Mouse (Mus musculus): ENCODE results near the gene Tmem41b. TPM values are rescaled to one million over a fixed set of nuclear protein-coding genes. Genes with fewer than 3 reads are reported as not detected.

Tmem41b gene
- polyA plus RNA-seq, 1 experiment, result 8.0 TPM

DNA sequence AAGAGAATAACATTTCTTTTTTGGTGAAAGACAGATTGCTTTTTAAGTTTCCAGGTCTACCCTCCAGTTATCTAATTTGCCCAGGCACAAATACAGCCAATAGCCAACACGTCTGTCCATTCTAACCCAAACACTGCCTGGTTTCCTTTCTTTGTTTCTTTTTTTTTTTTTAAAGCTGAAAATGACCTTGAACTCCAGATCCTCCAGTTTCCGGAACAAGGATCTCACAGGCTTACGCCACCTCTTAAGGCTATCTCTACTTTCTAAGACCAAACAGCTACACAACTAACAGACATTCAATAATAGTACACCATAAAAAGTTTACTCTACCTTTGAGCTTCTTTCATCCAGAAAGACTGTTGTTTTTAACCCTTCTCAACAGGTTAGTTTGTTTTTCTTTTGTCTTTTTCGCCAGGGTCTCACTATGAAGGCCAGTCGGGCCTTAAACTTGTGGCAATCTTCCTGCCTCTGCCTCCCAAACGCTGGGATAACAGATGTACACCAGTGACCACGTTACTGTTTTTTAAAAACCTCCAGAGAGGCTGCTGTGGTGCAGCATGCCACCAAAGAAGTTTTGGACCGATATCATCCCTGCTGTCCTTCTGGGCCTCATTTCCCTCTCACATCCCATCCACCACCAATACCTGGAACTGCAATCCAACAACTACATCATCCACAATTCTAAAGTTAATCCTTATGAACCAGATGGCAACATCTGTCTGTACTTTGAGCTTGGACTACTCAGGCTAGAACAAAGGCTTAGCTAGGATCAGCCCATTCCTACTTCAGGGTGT lies 28.5 kb downstream of the Tmem41b start:
- Histone ChIP-seq H3K27me3 (ENCODE audit: control insufficient read depth, insufficient read depth, low read length) (no peaks in the 10 kb centered on the region), H3K27ac (ENCODE audit: insufficient read depth, low read length) (no peak overlapping the region), H3K36me3 (ENCODE audit: control insufficient read depth, insufficient read depth, low read length) (no peaks in the 10 kb centered on the region), H3K4me3 (ENCODE audit: extremely low read depth, insufficient read depth, insufficient read length) (no peak overlapping the region; the same call in 1 of the 2 replicates), H3K4me1 (ENCODE audit: control insufficient read depth, insufficient read depth, insufficient read length) (peaks cover 9% of the 10 kb centered on the region; the same call in 1 of the 2 replicates)
- no peak for DNase-seq (ENCODE audit: low read depth in 1 of 2, low spot score in 2 of 2)
- WGBS, result 69% methylated on average over 8 of the region's 8 CpGs
- no peak for TF ChIP-seq CTCF (IDR thresholded peaks at IDR 0.05; ENCODE audit: extremely low read depth, insufficient read depth, insufficient read length, insufficient replicate concordance)
- TF ChIP-seq POLR2A (IDR thresholded peaks at IDR 0.05; ENCODE audit: low read depth, low read length), result no peak

DNA sequence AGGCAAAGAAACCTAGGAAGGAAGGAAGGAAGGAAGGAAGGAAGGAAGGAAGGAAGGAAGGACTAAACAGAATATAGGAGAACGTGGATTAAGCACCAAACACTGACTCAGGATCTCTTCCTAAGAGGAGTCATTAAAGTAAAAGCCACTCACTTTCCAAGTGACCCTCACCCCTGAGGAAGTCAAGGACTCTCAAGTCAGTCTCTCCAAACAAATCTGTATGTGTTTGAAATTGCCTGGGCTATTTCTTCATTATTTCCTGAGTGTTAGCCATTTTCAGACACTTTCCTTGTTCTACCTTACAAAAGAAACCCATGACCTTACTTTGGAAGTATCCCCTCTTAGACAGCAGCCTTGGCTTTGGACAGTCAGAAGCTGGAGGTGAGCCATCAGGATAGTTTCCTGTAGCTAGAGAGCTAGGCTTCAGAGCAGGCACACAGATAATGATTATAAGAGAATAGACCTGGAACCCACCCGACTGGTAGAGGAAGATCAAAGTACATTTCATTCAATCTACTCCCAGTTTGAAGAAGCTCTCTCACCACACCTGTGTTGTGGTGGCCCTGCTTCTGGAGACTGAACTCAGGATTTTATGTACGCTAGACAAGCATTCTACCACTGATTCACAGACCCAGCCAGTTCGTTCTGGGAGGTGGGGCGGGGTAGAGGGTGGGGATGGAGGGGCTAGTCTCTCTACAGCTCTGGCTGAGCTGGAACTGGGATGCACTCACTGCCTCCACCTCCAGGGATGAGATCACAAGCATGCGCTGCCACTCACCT lies 31.9 kb downstream of the Tmem41b start:
- Histone ChIP-seq H3K27ac (ENCODE audit: insufficient read depth, low read length) (no peak overlapping the region), H3K4me1 (ENCODE audit: control insufficient read depth, insufficient read depth, insufficient read length) (peaks cover 5% of the 10 kb centered on the region; the same call in 1 of the 2 replicates), H3K4me3 (ENCODE audit: extremely low read depth, insufficient read depth, insufficient read length) (no peak overlapping the region), H3K36me3 (ENCODE audit: control insufficient read depth, insufficient read depth, low read length) (no peaks in the 10 kb centered on the region), H3K27me3 (ENCODE audit: control insufficient read depth, insufficient read depth, low read length) (no peaks in the 10 kb centered on the region)
- WGBS, result 65% methylated on average over 6 of the region's 6 CpGs
- TF ChIP-seq CTCF (IDR thresholded peaks at IDR 0.05; ENCODE audit: extremely low read depth, insufficient read depth, insufficient read length, insufficient replicate concordance) (no peak), POLR2A (IDR thresholded peaks at IDR 0.05; ENCODE audit: low read depth, low read length) (no peak)
- no peak for DNase-seq (ENCODE audit: low read depth in 1 of 2, low spot score in 2 of 2)

DNA sequence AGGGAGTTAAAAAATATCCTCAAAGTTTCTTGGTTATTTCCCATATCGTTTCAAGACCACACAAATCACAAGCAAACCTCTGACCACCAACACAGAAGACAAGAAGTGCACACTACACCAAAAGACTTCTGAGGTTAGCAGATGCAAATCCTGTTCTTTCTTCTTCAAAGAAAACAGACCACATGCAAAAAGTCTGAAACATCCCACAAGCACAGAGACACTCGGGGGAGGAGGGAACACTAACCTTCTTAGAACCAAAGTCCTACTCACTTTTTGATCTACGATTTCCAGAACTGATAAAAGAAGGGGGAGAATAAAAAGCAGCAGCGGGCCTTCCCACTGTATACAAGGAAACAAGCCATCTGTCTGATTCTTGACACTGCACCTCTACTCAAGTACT lies 35.4 kb downstream of the Tmem41b start:
- H3K27me3 ChIP-seq (ENCODE audit: control insufficient read depth, insufficient read depth, low read length), result no peaks in the 10 kb centered on the region

GRCm38 (mm10) chr7:109944421-109945034 lies 42.2 kb downstream of the Tmem41b start:
- H3K36me3 ChIP-seq (ENCODE audit: control insufficient read depth, insufficient read depth, low read length), result no peaks in the 10 kb centered on the region
- no peak for TF ChIP-seq POLR2A (IDR thresholded peaks at IDR 0.05; ENCODE audit: low read depth, low read length)
- no peak for TF ChIP-seq CTCF (IDR thresholded peaks at IDR 0.05; ENCODE audit: extremely low read depth, insufficient read depth, insufficient read length, insufficient replicate concordance)
- H3K27ac ChIP-seq (ENCODE audit: insufficient read depth, low read length), result no peak overlapping the region
- 95% methylated on average over 6 of the region's 6 CpGs for WGBS
- H3K4me3 ChIP-seq (ENCODE audit: extremely low read depth, insufficient read depth, insufficient read length), result no peak overlapping the region
- no peak for DNase-seq (ENCODE audit: low read depth in 1 of 2, low spot score in 2 of 2)
- H3K4me1 ChIP-seq (ENCODE audit: control insufficient read depth, insufficient read depth, insufficient read length), result no peaks in the 10 kb centered on the region; the same call in 1 of the 2 replicates
- H3K27me3 ChIP-seq (ENCODE audit: control insufficient read depth, insufficient read depth, low read length), result no peaks in the 10 kb centered on the region

More for the DNA sequence above, 35.4 kb downstream of the Tmem41b start:
- H3K27ac ChIP-seq (ENCODE audit: insufficient read depth, low read length), result no peak overlapping the region
- peak; percentile 6 to 53 for DNase-seq (ENCODE audit: low read depth in 1 of 2, low spot score in 2 of 2)
- H3K4me3 ChIP-seq (ENCODE audit: extremely low read depth, insufficient read depth, insufficient read length), result no peak overlapping the region
- WGBS, result 17% methylated on average over 4 of the region's 4 CpGs
- TF ChIP-seq POLR2A (IDR thresholded peaks at IDR 0.05; ENCODE audit: low read depth, low read length) (no peak), CTCF (IDR thresholded peaks at IDR 0.05; ENCODE audit: extremely low read depth, insufficient read depth, insufficient read length, insufficient replicate concordance) (no peak)
- H3K4me1 ChIP-seq (ENCODE audit: control insufficient read depth, insufficient read depth, insufficient read length), result no peaks in the 10 kb centered on the region; the same call in 1 of the 2 replicates
- H3K36me3 ChIP-seq (ENCODE audit: control insufficient read depth, insufficient read depth, low read length), result no peaks in the 10 kb centered on the region

- DNase-seq (ENCODE audit: low read depth in 1 of 2, low spot score in 2 of 2), result no peak
- no peaks in the 10 kb centered on the region for H3K4me1 ChIP-seq (ENCODE audit: control insufficient read depth, insufficient read depth, insufficient read length)
- H3K36me3 ChIP-seq (ENCODE audit: control insufficient read depth, insufficient read depth, low read length), result peaks cover 16% of the 10 kb centered on the region
- H3K27ac ChIP-seq (ENCODE audit: insufficient read depth, low read length), result no peak overlapping the region
- H3K4me3 ChIP-seq (ENCODE audit: extremely low read depth, insufficient read depth, insufficient read length), result no peak overlapping the region
- TF ChIP-seq CTCF (IDR thresholded peaks at IDR 0.05; ENCODE audit: extremely low read depth, insufficient read depth, insufficient read length, insufficient replicate concordance), result no peak
- no peak for TF ChIP-seq POLR2A (IDR thresholded peaks at IDR 0.05; ENCODE audit: low read depth, low read length)
- H3K27me3 ChIP-seq (ENCODE audit: control insufficient read depth, insufficient read depth, low read length), result no peaks in the 10 kb centered on the region
Observed at GRCm38 (mm10) chr7:109929628-109930027, 57.1 kb downstream of the Tmem41b start.

DNA sequence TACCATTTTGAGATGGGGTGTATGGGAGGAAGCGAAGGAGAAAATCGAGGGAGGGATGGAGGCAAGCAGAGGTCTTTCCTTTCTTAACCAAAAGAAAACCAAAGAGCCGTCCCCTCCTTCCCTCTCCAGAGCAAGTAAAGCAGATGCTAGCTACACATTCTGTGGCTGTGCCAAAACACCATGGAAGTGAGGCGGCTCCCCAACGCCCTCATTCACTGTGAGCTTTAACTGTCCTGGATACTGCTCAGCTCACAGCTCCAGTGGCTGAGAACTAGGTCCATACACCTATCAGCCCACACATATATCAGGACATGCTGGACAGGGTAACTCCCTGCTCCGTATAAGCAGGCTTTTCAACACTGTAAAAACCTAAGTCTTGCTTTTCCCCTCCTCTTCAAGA lies 58.4 kb downstream of the Tmem41b start:
- DNase-seq (ENCODE audit: low read depth in 1 of 2, low spot score in 2 of 2), result no peak
- WGBS, result 89% methylated on average over 6 of the region's 6 CpGs
- H3K27me3 ChIP-seq (ENCODE audit: control insufficient read depth, insufficient read depth, low read length), result no peaks in the 10 kb centered on the region
- no peaks in the 10 kb centered on the region for H3K4me1 ChIP-seq (ENCODE audit: control insufficient read depth, insufficient read depth, insufficient read length)
- TF ChIP-seq POLR2A (IDR thresholded peaks at IDR 0.05; ENCODE audit: low read depth, low read length) (no peak), CTCF (IDR thresholded peaks at IDR 0.05; ENCODE audit: extremely low read depth, insufficient read depth, insufficient read length, insufficient replicate concordance) (no peak)
- H3K4me3 ChIP-seq (ENCODE audit: extremely low read depth, insufficient read depth, insufficient read length), result no peak overlapping the region
- H3K27ac ChIP-seq (ENCODE audit: insufficient read depth, low read length), result no peak overlapping the region
- peaks cover 8% of the 10 kb centered on the region; the same call in 1 of the 2 replicates for H3K36me3 ChIP-seq (ENCODE audit: control insufficient read depth, insufficient read depth, low read length)

Measured in spleen, adult 2 months (tissue).